Mouse (Mus musculus) CD4-positive, CD25-positive, alpha-beta regulatory T cell, adult 2 months (primary cell): Measurements from ENCODE around the gene Dlgap4.
A peak's percentile ranks its signal among the peaks of the same experiment; 100 is the strongest.

Experiments used
- DNase-seq: peaks from one replicate; pipeline ENCODE4 v3.0.0-alpha.2; 2012; ENCODE audit warnings: low read depth, low spot score

Dlgap4 gene

GRCm38 (mm10) chr2:156741265-156741664 lies 127.8 kb downstream of the Dlgap4 start:
- no peak for DNase-seq

- no peak for DNase-seq
Observed at GRCm38 (mm10) chr2:156741998-156742397, 128.5 kb downstream of the Dlgap4 start.

GRCm38 (mm10) chr2:156743248-156743647 lies 129.7 kb downstream of the Dlgap4 start:
- no peak for DNase-seq

- no peak for DNase-seq
Observed at GRCm38 (mm10) chr2:156744414-156744813, 130.9 kb downstream of the Dlgap4 start.

- no peak for DNase-seq
Observed at GRCm38 (mm10) chr2:156747315-156747714, 133.8 kb downstream of the Dlgap4 start.

DNA sequence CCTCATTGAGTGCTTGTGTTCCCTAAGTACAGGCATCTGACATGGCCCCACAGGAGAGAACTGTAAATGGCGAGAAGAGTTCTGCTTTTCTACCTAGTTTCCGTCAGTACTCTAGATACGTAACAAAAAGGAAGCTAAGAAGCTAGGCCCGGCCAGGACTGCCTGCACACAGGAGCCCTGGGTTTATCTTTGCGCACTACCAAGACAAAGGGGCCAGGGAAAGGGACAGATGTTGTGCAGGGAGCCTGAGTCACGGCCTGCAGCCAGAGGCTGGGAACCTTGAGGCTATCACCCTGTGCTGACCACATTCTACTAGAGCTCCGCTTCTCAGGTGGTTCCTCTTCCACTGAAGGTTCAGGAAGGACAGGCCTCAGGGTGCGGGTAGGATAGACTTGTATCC lies 136.2 kb downstream of the Dlgap4 start:
- no peak for DNase-seq

- no peak for DNase-seq
Observed at GRCm38 (mm10) chr2:156756937-156757336, 143.4 kb downstream of the Dlgap4 start.

DNA sequence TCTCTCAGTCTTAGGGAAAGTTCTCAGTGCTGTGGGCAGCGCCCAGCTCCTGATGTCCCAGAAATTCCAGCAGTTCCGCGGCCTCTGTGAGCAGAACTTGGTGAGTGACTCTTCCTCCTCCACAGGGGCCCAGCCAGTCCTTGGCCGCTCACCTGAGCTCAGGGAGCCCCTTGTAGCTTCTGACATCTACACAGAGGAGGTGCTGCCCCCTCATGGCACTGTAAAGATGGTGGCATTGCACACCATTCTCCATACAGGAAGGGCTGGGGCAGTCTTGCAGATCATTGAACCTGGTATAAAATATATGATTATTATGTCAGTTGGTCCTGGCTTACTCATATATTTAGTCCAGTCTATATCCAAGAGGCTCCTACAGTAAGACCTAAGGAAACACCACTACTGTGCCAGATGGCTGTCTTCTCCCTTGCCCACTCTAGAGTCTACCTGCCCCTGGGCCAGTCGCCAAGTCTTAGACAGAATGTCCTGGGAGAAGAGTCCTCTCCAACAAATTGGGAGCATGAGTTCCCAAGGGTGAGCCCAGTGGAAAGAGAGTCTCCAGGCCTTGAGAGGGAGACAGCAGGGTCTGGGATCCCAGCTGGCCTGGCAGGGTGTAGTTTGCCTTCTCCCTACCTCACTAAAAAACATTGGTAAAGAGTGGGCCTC lies 147.5 kb downstream of the Dlgap4 start:
- peak; percentile 16 for DNase-seq

GRCm38 (mm10) chr2:156761521-156762278 lies 148.2 kb downstream of the Dlgap4 start:
- DNase-seq = no peak

- DNase-seq = no peak
Observed at GRCm38 (mm10) chr2:156762499-156762898, 149.0 kb downstream of the Dlgap4 start.

GRCm38 (mm10) chr2:156763101-156763500 lies 149.6 kb downstream of the Dlgap4 start:
- no peak for DNase-seq

DNA sequence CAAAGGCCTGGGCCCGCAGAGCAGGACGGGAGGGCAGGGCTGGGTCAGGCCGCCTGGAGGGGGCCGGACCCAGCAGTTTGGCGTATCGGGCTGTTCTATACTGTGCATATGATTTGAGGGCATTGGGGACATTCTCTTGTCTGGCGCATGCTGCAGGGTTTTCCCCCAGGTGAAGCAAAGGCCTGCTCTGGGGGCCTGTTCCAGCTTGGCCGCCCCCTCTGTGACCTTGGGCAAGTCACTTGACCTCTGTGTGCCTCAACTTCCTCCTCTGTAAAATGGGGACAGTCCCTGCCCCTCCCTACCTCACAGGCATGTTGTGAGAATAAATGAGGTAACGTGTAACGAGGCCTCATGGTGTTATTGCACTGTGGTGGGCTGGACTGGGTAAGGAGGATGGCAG lies 150.5 kb downstream of the Dlgap4 start:
- DNase-seq = no peak

DNA sequence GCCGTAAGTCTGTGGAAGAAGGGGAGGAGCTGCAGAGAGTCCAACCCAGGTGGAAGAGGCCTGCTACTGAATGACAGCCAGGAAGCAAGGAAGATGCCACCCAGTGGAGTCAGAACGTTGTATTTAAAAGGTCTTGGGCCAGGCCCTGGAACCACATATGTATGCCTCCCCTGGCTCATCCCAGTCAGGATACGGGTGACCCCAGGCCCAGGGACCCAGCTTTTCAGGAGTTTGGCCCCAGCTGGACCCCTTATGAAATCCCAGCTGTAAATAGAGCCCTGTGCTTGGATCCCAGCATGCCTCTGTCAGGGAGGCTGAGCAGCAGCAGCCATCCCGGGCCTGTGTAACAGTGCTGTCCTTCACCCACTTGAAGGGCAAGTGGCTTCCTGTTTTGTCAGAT lies 151.2 kb downstream of the Dlgap4 start:
- DNase-seq = no peak

GRCm38 (mm10) chr2:156765593-156765992 lies 152.1 kb downstream of the Dlgap4 start:
- DNase-seq = no peak

DNA sequence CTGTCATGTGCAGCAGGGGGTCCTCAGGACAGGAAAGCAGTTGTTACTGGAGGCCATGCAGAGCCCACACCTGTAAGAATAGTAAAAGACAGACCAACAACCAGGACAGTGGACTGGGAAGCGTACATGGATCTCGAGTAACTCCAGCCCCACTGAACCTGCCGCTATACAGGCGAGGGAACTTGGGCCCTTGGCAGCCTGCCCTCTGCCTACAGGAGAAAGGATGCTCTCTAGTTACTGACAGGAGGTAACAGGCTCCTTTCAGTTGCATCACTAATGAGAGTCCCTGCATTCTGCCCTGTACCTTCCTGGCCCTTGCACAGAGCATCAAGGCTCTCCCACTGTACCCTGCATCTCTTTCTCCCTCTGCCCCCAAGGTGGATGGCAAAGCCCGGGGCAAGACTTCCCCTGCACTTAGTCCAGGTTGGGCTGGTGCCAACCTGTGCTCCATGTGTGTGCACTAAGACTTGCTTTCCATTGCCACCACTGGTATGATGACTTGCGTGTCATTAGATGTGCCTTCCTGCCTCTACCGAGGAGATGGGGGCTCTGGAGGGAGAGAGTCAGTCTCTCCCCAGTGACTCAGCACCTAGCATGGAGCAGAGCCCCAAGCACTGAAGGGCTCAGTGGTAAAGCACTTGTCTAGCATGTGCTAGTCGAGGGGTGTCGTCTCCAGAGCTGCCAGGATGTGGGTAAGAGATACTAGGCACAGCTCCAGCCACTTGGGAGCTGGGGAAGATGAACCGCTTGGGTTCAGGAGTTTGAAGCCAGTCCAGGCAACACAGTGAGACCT lies 152.9 kb downstream of the Dlgap4 start:
- DNase-seq = no peak

GRCm38 (mm10) chr2:156767108-156767507 lies 153.6 kb downstream of the Dlgap4 start:
- DNase-seq = no peak

DNA sequence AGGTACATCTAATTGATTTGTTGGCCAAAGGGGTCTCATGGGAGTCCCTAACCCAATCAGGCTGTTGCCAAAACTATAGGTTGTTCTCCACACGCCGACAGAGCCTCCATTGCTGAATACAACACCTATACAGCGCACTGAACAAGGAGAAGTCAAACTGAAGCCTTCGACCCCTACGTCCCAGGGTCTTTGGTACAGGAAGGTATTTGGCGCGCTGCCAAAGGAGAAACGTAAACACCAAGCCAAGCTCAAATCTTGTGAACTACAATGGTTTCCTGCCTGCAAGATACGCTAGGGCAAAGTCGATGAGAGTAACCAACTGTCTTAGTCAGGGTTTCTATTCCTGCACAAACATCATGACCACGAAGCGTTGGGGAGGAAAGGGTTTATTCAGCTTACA lies 155.8 kb downstream of the Dlgap4 start:
- DNase-seq = no peak

DNA sequence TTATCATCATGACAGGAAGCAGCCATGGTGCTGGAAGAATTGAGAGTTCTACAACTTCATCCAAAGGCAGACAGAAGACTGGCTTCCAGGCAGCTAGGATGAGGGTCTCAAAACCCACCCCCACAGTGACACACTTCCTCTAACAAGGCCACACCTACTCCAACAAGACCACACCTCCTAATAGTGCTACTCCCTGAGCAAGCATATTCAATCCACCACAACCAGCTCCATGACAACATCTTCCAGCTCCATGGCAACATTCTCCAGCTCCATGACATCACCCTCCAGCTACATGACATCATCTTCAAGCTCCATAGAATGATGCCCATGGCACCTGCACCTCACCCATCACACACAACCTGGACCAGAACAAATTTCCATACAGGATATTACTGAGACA lies 160.0 kb downstream of the Dlgap4 start:
- DNase-seq = no peak

GRCm38 (mm10) chr2:156774035-156774737 lies 160.7 kb downstream of the Dlgap4 start:
- no peak for DNase-seq

DNA sequence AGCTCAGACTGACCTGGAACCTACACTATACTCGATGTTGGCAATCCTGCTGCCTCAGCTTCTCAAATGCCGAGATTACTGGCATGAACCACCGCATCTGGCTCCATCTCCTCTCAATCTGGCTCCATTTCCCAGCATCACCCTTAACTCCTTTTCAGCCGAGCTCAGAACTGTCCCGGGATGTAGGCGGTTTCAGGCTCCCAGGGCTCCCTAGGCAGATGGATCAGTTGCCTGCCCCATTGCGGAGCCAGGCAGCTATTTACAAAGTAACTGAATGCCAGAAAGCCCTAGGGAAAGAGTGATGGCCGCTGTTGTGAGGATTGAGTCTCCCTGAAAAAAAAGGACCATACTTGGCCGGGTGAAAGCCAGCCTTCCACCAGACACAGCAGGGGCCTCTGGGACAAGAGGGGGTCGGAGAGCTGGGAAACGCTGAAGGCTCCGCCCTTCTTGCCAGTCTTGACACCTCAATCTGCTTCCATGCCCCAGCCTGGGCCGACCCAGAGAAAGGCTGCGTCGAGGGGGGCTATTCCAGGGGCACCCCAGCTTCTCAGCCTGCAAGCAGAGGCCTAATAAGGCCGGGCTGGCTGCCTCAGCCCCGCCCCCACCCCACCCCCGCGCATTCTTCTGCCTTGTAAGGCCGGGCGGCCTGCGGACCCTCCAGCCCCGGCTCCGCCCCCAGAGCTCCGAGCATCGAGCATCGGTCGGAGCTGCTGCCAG lies 161.4 kb downstream of the Dlgap4 start, which contains the start of gene Myl9:
Gene Myl9, plus strand, starts transcription at position 683 of the 717 bp plus-strand sequence.
- no peak for DNase-seq
